Mouse (Mus musculus): ENCODE measurements around the gene Gja1. TPM values are rescaled to one million over a fixed set of nuclear protein-coding genes. Genes with fewer than 3 reads are reported as not detected.

The Gja1 gene
- polyA plus RNA-seq, 1 experiment = 37.3 TPM

DNA sequence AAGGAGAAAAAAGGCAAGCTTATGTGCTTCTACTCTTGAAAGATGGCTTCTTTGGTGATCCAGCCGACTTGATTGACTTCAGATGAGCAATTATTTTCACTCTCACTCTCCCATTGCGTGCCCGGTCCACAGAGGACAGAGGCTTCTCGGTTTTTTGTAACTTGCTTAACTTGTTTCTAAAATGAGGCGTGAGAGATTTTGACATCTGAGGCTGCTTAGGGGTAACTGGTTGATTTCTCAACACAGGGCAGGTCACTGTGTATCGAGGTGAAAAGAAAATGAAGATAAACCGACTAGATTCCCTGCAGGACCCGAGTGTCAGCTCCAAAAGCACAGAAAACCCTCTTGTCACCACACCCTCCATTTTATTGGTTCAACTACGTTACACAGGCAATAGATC, 28.8 kb downstream of the Gja1 start:
- no peaks in the 10 kb centered on the region for H3K79me3 ChIP-seq (ENCODE audit: low read depth)
- no peak overlapping the region for H3K4me3 ChIP-seq (ENCODE audit: insufficient read depth, poor library complexity, severe bottlenecking)
- H3ac ChIP-seq (ENCODE audit: control insufficient read depth, insufficient read length, low read depth) = no peak overlapping the region
- H3K27me3 ChIP-seq (ENCODE audit: control insufficient read depth, insufficient read depth, insufficient read length) = no peaks in the 10 kb centered on the region
- no peaks in the 10 kb centered on the region for H3K36me3 ChIP-seq (ENCODE audit: control insufficient read depth, insufficient read depth)
- H3K79me2 ChIP-seq (ENCODE audit: control insufficient read depth, insufficient read depth) = no peaks in the 10 kb centered on the region
- TF ChIP-seq CEBPB (IDR thresholded peaks at IDR 0.05; ENCODE audit: low read depth) (no peak), MYOD1 (IDR thresholded peaks at IDR 0.05; ENCODE audit: control insufficient read depth, insufficient read length, low read depth) (no peak), USF1 (IDR thresholded peaks at IDR 0.05; ENCODE audit: low read depth) (no peak), MYOG (IDR thresholded peaks at IDR 0.05; ENCODE audit: control insufficient read depth, extremely low read depth, insufficient read length) (no peak), CTCF (IDR thresholded peaks at IDR 0.05; ENCODE audit: control insufficient read depth, insufficient read depth, insufficient read length) (no peak), FOSL1 (IDR thresholded peaks at IDR 0.05; ENCODE audit: insufficient read depth, low read length, poor library complexity, severe bottlenecking) (no peak), MAX (IDR thresholded peaks at IDR 0.05) (no peak)

DNA sequence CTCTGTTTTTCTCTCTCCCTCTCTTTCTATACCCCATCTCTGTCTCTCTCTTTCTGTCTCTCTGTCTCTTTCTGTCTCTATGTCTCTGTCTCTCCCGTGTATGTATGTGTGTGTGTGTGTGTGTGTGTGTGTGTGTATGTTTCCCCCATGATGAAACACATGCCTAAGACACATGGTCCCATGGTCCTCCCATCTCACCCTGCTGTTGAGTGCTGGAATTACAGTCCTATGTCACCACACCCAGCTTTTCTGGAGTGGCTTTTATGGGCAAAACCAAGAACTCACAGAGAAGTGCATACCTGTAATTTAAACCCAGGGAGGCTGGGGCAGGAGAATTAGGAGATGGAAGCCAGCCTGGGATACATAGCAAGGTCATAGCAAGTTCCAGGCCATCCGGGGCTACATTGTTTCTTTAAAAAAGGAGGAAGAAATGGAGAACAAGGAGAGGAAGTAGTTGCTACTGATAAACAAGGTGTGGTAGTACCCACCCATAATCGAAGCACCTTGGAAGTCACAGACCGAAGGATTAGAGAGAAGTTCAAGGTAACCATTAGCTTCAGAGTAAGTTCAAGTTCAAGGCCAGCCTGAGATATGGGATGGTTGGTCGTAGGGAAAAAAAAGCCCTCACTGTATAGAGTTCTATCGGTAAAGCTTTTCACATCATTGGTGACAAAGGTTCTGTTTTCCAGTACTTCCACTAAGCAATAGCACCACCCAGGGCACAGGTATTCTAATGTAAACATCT, 29.4 kb downstream of the Gja1 start:
- Histone ChIP-seq H3K36me3 (ENCODE audit: control insufficient read depth, insufficient read depth) (no peaks in the 10 kb centered on the region), H3K79me2 (ENCODE audit: control insufficient read depth, insufficient read depth) (no peaks in the 10 kb centered on the region), H3K79me3 (ENCODE audit: low read depth) (no peaks in the 10 kb centered on the region), H3ac (ENCODE audit: control insufficient read depth, insufficient read length, low read depth) (no peak overlapping the region), H3K27me3 (ENCODE audit: control insufficient read depth, insufficient read depth, insufficient read length) (no peaks in the 10 kb centered on the region), H3K4me3 (ENCODE audit: insufficient read depth, poor library complexity, severe bottlenecking) (no peak overlapping the region)
- TF ChIP-seq MYOG (IDR thresholded peaks at IDR 0.05; ENCODE audit: control insufficient read depth, extremely low read depth, insufficient read length) (no peak), FOSL1 (IDR thresholded peaks at IDR 0.05; ENCODE audit: insufficient read depth, low read length, poor library complexity, severe bottlenecking) (no peak), MAX (IDR thresholded peaks at IDR 0.05) (no peak), USF1 (IDR thresholded peaks at IDR 0.05; ENCODE audit: low read depth) (no peak), CEBPB (IDR thresholded peaks at IDR 0.05; ENCODE audit: low read depth) (no peak), MYOD1 (IDR thresholded peaks at IDR 0.05; ENCODE audit: control insufficient read depth, insufficient read length, low read depth) (no peak), CTCF (IDR thresholded peaks at IDR 0.05; ENCODE audit: control insufficient read depth, insufficient read depth, insufficient read length) (no peak)

DNA sequence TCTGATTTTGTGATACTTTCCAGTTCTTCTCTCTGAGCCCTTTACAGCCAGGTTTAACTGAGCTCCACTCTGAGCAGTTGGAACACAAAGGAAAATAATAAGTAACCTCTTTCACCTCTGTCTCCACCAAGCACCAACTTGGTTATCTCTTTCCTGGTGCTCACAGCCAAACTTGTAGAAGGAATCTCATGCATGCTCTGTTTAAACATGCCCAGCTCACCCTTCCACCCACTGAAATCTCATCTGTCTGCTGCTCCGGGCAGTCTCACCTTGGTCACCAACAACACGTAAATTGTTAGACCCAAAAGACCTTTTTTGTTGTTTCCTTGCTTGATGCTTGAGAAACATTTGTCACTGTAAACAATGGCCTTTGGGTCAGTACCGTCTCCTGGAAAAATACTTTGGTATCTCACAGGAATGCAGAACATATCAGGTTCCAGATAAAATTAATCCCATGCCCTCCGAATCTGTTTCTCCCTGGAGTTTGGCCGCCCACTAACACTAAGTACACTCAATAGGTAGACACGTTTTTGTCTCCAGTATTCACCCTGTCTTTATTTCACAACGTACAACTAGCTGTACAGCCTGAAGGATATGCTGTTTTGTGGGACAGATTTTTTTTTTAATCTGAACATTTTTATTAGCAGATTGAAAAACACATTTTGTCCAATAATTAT, 38.9 kb downstream of the Gja1 start:
- no peak for TF ChIP-seq MAX (IDR thresholded peaks at IDR 0.05)
- TF ChIP-seq MYOD1 (IDR thresholded peaks at IDR 0.05; ENCODE audit: control insufficient read depth, insufficient read length, low read depth) = no peak
- TF ChIP-seq CTCF (IDR thresholded peaks at IDR 0.05; ENCODE audit: control insufficient read depth, insufficient read depth, insufficient read length) = no peak
- no peak for TF ChIP-seq FOSL1 (IDR thresholded peaks at IDR 0.05; ENCODE audit: insufficient read depth, low read length, poor library complexity, severe bottlenecking)
- no peak for TF ChIP-seq CEBPB (IDR thresholded peaks at IDR 0.05; ENCODE audit: low read depth)
- TF ChIP-seq USF1 (IDR thresholded peaks at IDR 0.05; ENCODE audit: low read depth) = no peak
- no peak for TF ChIP-seq MYOG (IDR thresholded peaks at IDR 0.05; ENCODE audit: control insufficient read depth, extremely low read depth, insufficient read length)
- Histone ChIP-seq H3ac (ENCODE audit: control insufficient read depth, insufficient read length, low read depth) (no peak overlapping the region), H3K79me3 (ENCODE audit: low read depth) (no peaks in the 10 kb centered on the region), H3K79me2 (ENCODE audit: control insufficient read depth, insufficient read depth) (no peaks in the 10 kb centered on the region), H3K27me3 (ENCODE audit: control insufficient read depth, insufficient read depth, insufficient read length) (no peaks in the 10 kb centered on the region), H3K4me3 (ENCODE audit: insufficient read depth, poor library complexity, severe bottlenecking) (no peak overlapping the region), H3K36me3 (ENCODE audit: control insufficient read depth, insufficient read depth) (no peaks in the 10 kb centered on the region)

DNA sequence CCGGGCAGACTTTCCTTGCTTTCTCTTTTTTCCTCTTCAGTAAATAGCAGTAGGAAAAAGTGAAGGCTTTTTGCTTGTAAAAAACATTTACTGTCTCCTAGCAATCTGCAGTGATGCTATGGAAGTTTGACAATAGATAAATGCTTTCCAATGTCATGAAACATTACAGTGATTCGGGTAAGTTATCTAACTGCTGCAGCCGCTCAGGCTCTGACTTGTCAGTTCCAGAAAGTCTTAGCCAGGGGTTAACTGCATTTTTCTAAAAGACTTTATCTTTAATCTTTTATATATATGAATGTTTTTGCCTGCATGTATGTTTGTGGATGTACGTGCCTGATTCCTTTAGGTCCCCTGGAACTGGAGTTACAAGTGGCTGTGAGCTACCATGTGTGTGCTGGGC, 45.4 kb downstream of the Gja1 start:
- H3K4me3 ChIP-seq (ENCODE audit: insufficient read depth, poor library complexity, severe bottlenecking) = no peak overlapping the region
- H3K36me3 ChIP-seq (ENCODE audit: control insufficient read depth, insufficient read depth) = no peaks in the 10 kb centered on the region
- no peaks in the 10 kb centered on the region for H3K79me3 ChIP-seq (ENCODE audit: low read depth)
- no peaks in the 10 kb centered on the region for H3K27me3 ChIP-seq (ENCODE audit: control insufficient read depth, insufficient read depth, insufficient read length)
- TF ChIP-seq MAX (IDR thresholded peaks at IDR 0.05) = no peak
- no peak for TF ChIP-seq MYOD1 (IDR thresholded peaks at IDR 0.05; ENCODE audit: control insufficient read depth, insufficient read length, low read depth)
- no peak for TF ChIP-seq MYOG (IDR thresholded peaks at IDR 0.05; ENCODE audit: control insufficient read depth, extremely low read depth, insufficient read length)
- TF ChIP-seq CTCF (IDR thresholded peaks at IDR 0.05; ENCODE audit: control insufficient read depth, insufficient read depth, insufficient read length) = no peak
- TF ChIP-seq CEBPB (IDR thresholded peaks at IDR 0.05; ENCODE audit: low read depth) = no peak
- TF ChIP-seq USF1 (IDR thresholded peaks at IDR 0.05; ENCODE audit: low read depth) = no peak
- no peak for TF ChIP-seq FOSL1 (IDR thresholded peaks at IDR 0.05; ENCODE audit: insufficient read depth, low read length, poor library complexity, severe bottlenecking)
- H3ac ChIP-seq (ENCODE audit: control insufficient read depth, insufficient read length, low read depth) = no peak overlapping the region
- no peaks in the 10 kb centered on the region for H3K79me2 ChIP-seq (ENCODE audit: control insufficient read depth, insufficient read depth)

GRCm38 (mm10) chr10:56425016-56425798, 48.1 kb downstream of the Gja1 start:
- TF ChIP-seq MYOG (IDR thresholded peaks at IDR 0.05; ENCODE audit: control insufficient read depth, extremely low read depth, insufficient read length) (no peak), CEBPB (IDR thresholded peaks at IDR 0.05; ENCODE audit: low read depth) (no peak), USF1 (IDR thresholded peaks at IDR 0.05; ENCODE audit: low read depth) (no peak), CTCF (IDR thresholded peaks at IDR 0.05; ENCODE audit: control insufficient read depth, insufficient read depth, insufficient read length) (no peak), MAX (IDR thresholded peaks at IDR 0.05) (no peak), FOSL1 (IDR thresholded peaks at IDR 0.05; ENCODE audit: insufficient read depth, low read length, poor library complexity, severe bottlenecking) (no peak), MYOD1 (IDR thresholded peaks at IDR 0.05; ENCODE audit: control insufficient read depth, insufficient read length, low read depth) (no peak)
- no peak overlapping the region for H3ac ChIP-seq (ENCODE audit: control insufficient read depth, insufficient read length, low read depth)
- H3K79me2 ChIP-seq (ENCODE audit: control insufficient read depth, insufficient read depth) = no peaks in the 10 kb centered on the region
- H3K36me3 ChIP-seq (ENCODE audit: control insufficient read depth, insufficient read depth) = no peaks in the 10 kb centered on the region
- no peak overlapping the region for H3K4me3 ChIP-seq (ENCODE audit: insufficient read depth, poor library complexity, severe bottlenecking)
- H3K79me3 ChIP-seq (ENCODE audit: low read depth) = no peaks in the 10 kb centered on the region
- H3K27me3 ChIP-seq (ENCODE audit: control insufficient read depth, insufficient read depth, insufficient read length) = no peaks in the 10 kb centered on the region
